Mouse (Mus musculus): ENCODE data around the gene Sumo1. TPM values are rescaled to one million over a fixed set of nuclear protein-coding genes. Genes with fewer than 3 reads are reported as not detected.
A peak's percentile ranks its signal among the peaks of the same experiment; 100 is the strongest.

Gene Sumo1
- polyA plus RNA-seq, 1 experiment, result 420 TPM

- Histone ChIP-seq H3K27me3 (ENCODE audit: control insufficient read depth, insufficient read depth, low read length, poor library complexity, severe bottlenecking) (no peaks in the 10 kb centered on the region), H3K27ac (ENCODE audit: insufficient read depth, low read length) (no peak overlapping the region), H3K9me3 (replicated peaks; ENCODE audit: control insufficient read depth, insufficient read depth, low read length, poor library complexity, severe bottlenecking) (no peaks in the 10 kb centered on the region), H3K36me3 (ENCODE audit: control insufficient read depth, insufficient read depth, low read length, poor library complexity, severe bottlenecking) (no peaks in the 10 kb centered on the region), H3K4me3 (ENCODE audit: low read depth, low read length) (no peak overlapping the region), H3K4me1 (ENCODE audit: control insufficient read depth, insufficient read depth, low read length) (no peaks in the 10 kb centered on the region), H3K9ac (ENCODE audit: low read depth, poor library complexity, severe bottlenecking) (no peak overlapping the region)
- TF ChIP-seq POLR2A (IDR thresholded peaks at IDR 0.05; ENCODE audit: insufficient read depth, low read length), result no peak
- no peak for TF ChIP-seq CTCF (IDR thresholded peaks at IDR 0.05; ENCODE audit: low read depth, low read length)
- TF ChIP-seq EP300 (IDR thresholded peaks at IDR 0.05; ENCODE audit: insufficient read depth, low read depth, low read length), result no peak
Observed at GRCm38 (mm10) chr1:59593622-59594035, 77.0 kb downstream of the Sumo1 start.

GRCm38 (mm10) chr1:59592876-59593275 lies 77.8 kb downstream of the Sumo1 start:
- Histone ChIP-seq H3K4me3 (ENCODE audit: low read depth, low read length) (no peak overlapping the region), H3K9ac (ENCODE audit: low read depth, poor library complexity, severe bottlenecking) (no peak overlapping the region), H3K9me3 (replicated peaks; ENCODE audit: control insufficient read depth, insufficient read depth, low read length, poor library complexity, severe bottlenecking) (no peaks in the 10 kb centered on the region), H3K27me3 (ENCODE audit: control insufficient read depth, insufficient read depth, low read length, poor library complexity, severe bottlenecking) (0 out of 2 replicates have a peak, but pooled peaks cover 2% of the 10 kb centered on the region), H3K36me3 (ENCODE audit: control insufficient read depth, insufficient read depth, low read length, poor library complexity, severe bottlenecking) (no peaks in the 10 kb centered on the region), H3K27ac (ENCODE audit: insufficient read depth, low read length) (no peak overlapping the region), H3K4me1 (ENCODE audit: control insufficient read depth, insufficient read depth, low read length) (no peaks in the 10 kb centered on the region)
- TF ChIP-seq EP300 (IDR thresholded peaks at IDR 0.05; ENCODE audit: insufficient read depth, low read depth, low read length), result no peak
- TF ChIP-seq POLR2A (IDR thresholded peaks at IDR 0.05; ENCODE audit: insufficient read depth, low read length), result no peak
- TF ChIP-seq CTCF (IDR thresholded peaks at IDR 0.05; ENCODE audit: low read depth, low read length), result no peak

- TF ChIP-seq POLR2A (IDR thresholded peaks at IDR 0.05; ENCODE audit: insufficient read depth, low read length) (no peak), CTCF (IDR thresholded peaks at IDR 0.05; ENCODE audit: low read depth, low read length) (no peak), EP300 (IDR thresholded peaks at IDR 0.05; ENCODE audit: insufficient read depth, low read depth, low read length) (no peak)
- Histone ChIP-seq H3K9me3 (replicated peaks; ENCODE audit: control insufficient read depth, insufficient read depth, low read length, poor library complexity, severe bottlenecking) (no peaks in the 10 kb centered on the region), H3K9ac (ENCODE audit: low read depth, poor library complexity, severe bottlenecking) (no peak overlapping the region), H3K4me3 (ENCODE audit: low read depth, low read length) (no peak overlapping the region), H3K4me1 (ENCODE audit: control insufficient read depth, insufficient read depth, low read length) (no peaks in the 10 kb centered on the region), H3K36me3 (ENCODE audit: control insufficient read depth, insufficient read depth, low read length, poor library complexity, severe bottlenecking) (no peaks in the 10 kb centered on the region), H3K27ac (ENCODE audit: insufficient read depth, low read length) (no peak overlapping the region), H3K27me3 (ENCODE audit: control insufficient read depth, insufficient read depth, low read length, poor library complexity, severe bottlenecking) (0 out of 2 replicates have a peak, but pooled peaks cover 2% of the 10 kb centered on the region)
Observed at GRCm38 (mm10) chr1:59592359-59592758, 78.3 kb downstream of the Sumo1 start.

GRCm38 (mm10) chr1:59589271-59589670 lies 81.4 kb downstream of the Sumo1 start:
- no peak for TF ChIP-seq EP300 (IDR thresholded peaks at IDR 0.05; ENCODE audit: insufficient read depth, low read depth, low read length)
- no peak for TF ChIP-seq POLR2A (IDR thresholded peaks at IDR 0.05; ENCODE audit: insufficient read depth, low read length)
- TF ChIP-seq CTCF (IDR thresholded peaks at IDR 0.05; ENCODE audit: low read depth, low read length), result no peak
- Histone ChIP-seq H3K36me3 (ENCODE audit: control insufficient read depth, insufficient read depth, low read length, poor library complexity, severe bottlenecking) (no peaks in the 10 kb centered on the region), H3K4me3 (ENCODE audit: low read depth, low read length) (no peak overlapping the region), H3K27ac (ENCODE audit: insufficient read depth, low read length) (no peak overlapping the region), H3K9me3 (replicated peaks; ENCODE audit: control insufficient read depth, insufficient read depth, low read length, poor library complexity, severe bottlenecking) (no peaks in the 10 kb centered on the region), H3K27me3 (ENCODE audit: control insufficient read depth, insufficient read depth, low read length, poor library complexity, severe bottlenecking) (0 out of 2 replicates have a peak, but pooled peaks cover 2% of the 10 kb centered on the region), H3K4me1 (ENCODE audit: control insufficient read depth, insufficient read depth, low read length) (no peaks in the 10 kb centered on the region), H3K9ac (ENCODE audit: low read depth, poor library complexity, severe bottlenecking) (no peak overlapping the region)

- peaks cover 2% of the 10 kb centered on the region for H3K4me1 ChIP-seq (ENCODE audit: control insufficient read depth, insufficient read depth, low read length)
- TF ChIP-seq EP300 (IDR thresholded peaks at IDR 0.05; ENCODE audit: insufficient read depth, low read depth, low read length) (0 out of 2 replicates have a peak, but pooled peaks have one; percentile 6), POLR2A (IDR thresholded peaks at IDR 0.05; ENCODE audit: insufficient read depth, low read length) (no peak), CTCF (IDR thresholded peaks at IDR 0.05; ENCODE audit: low read depth, low read length) (peak; percentile 85)
- no peak overlapping the region; the same call in 1 of the 2 replicates for H3K27ac ChIP-seq (ENCODE audit: insufficient read depth, low read length)
- no peaks in the 10 kb centered on the region for H3K36me3 ChIP-seq (ENCODE audit: control insufficient read depth, insufficient read depth, low read length, poor library complexity, severe bottlenecking)
- peak overlapping the region; percentile 56; the same call in 1 of the 2 replicates for H3K9ac ChIP-seq (ENCODE audit: low read depth, poor library complexity, severe bottlenecking)
- H3K27me3 ChIP-seq (ENCODE audit: control insufficient read depth, insufficient read depth, low read length, poor library complexity, severe bottlenecking), result peaks cover 2% of the 10 kb centered on the region; the same call in 1 of the 2 replicates
- H3K4me3 ChIP-seq (ENCODE audit: low read depth, low read length), result no peak overlapping the region
- H3K9me3 ChIP-seq (replicated peaks; ENCODE audit: control insufficient read depth, insufficient read depth, low read length, poor library complexity, severe bottlenecking), result no peaks in the 10 kb centered on the region
Observed at GRCm38 (mm10) chr1:59584656-59585410, 85.8 kb downstream of the Sumo1 start.

- Histone ChIP-seq H3K36me3 (ENCODE audit: control insufficient read depth, insufficient read depth, low read length, poor library complexity, severe bottlenecking) (no peaks in the 10 kb centered on the region), H3K4me1 (ENCODE audit: control insufficient read depth, insufficient read depth, low read length) (peaks cover 2% of the 10 kb centered on the region), H3K9me3 (replicated peaks; ENCODE audit: control insufficient read depth, insufficient read depth, low read length, poor library complexity, severe bottlenecking) (no peaks in the 10 kb centered on the region), H3K9ac (ENCODE audit: low read depth, poor library complexity, severe bottlenecking) (no peak overlapping the region), H3K4me3 (ENCODE audit: low read depth, low read length) (no peak overlapping the region), H3K27me3 (ENCODE audit: control insufficient read depth, insufficient read depth, low read length, poor library complexity, severe bottlenecking) (no peaks in the 10 kb centered on the region; the same call in 1 of the 2 replicates), H3K27ac (ENCODE audit: insufficient read depth, low read length) (no peak overlapping the region)
- no peak for TF ChIP-seq EP300 (IDR thresholded peaks at IDR 0.05; ENCODE audit: insufficient read depth, low read depth, low read length)
- no peak for TF ChIP-seq POLR2A (IDR thresholded peaks at IDR 0.05; ENCODE audit: insufficient read depth, low read length)
- no peak for TF ChIP-seq CTCF (IDR thresholded peaks at IDR 0.05; ENCODE audit: low read depth, low read length)
Observed at GRCm38 (mm10) chr1:59580880-59581279, 89.8 kb downstream of the Sumo1 start.
